Mouse (Mus musculus) T-helper 2 cell (primary cell): ENCODE results near the gene Cadps.

Source experiments
- in situ Hi-C: fragments of 300-600 bp; cut with MboI, MseI; formaldehyde crosslinking; loops from one replicate; pipeline ENCODE4 v1.15.1; 2025; ENCODE audit warnings: high pct_unique_total_duplicates

The Cadps gene

GRCm38 (mm10) chr14:12393271-12393861, 429.5 kb downstream of the Cadps start:
- in situ Hi-C loops: no loop called here

GRCm38 (mm10) chr14:12391167-12391566, 431.7 kb downstream of the Cadps start:
- in situ Hi-C loops: no loop called here

GRCm38 (mm10) chr14:12388806-12389436, 434.0 kb downstream of the Cadps start:
- in situ Hi-C loops: no loop called here

- in situ Hi-C loops: no loop called here
Measured at GRCm38 (mm10) chr14:12388192-12388795, 434.6 kb downstream of the Cadps start.

GRCm38 (mm10) chr14:12387176-12387575, 435.7 kb downstream of the Cadps start:
- in situ Hi-C loops: no loop called here

GRCm38 (mm10) chr14:12377883-12378282, 445.0 kb downstream of the Cadps start:
- in situ Hi-C loops: no loop called here

- in situ Hi-C loops: no loop called here
Measured at GRCm38 (mm10) chr14:12377289-12377688, 445.6 kb downstream of the Cadps start.

GRCm38 (mm10) chr14:12375451-12375850, 447.4 kb downstream of the Cadps start:
- in situ Hi-C loops: no loop called here

- in situ Hi-C loops: no loop called here
Measured at GRCm38 (mm10) chr14:12350271-12350916, 472.5 kb downstream of the Cadps start.

- in situ Hi-C loops: no loop called here
Measured at GRCm38 (mm10) chr14:12349334-12350090, 473.4 kb downstream of the Cadps start.

- in situ Hi-C loops: no loop called here
Measured at GRCm38 (mm10) chr14:12348089-12348488, 474.8 kb downstream of the Cadps start, which contains the start of gene Fezf2. Gene Fezf2 (minus strand): TSS chr14:12348189.

- in situ Hi-C loops: no loop called here
Measured at GRCm38 (mm10) chr14:12346865-12347600, 475.8 kb downstream of the Cadps start.

GRCm38 (mm10) chr14:12346011-12346864, 476.6 kb downstream of the Cadps start:
- in situ Hi-C loops: no loop called here

GRCm38 (mm10) chr14:12345241-12345921, 477.5 kb downstream of the Cadps start:
- in situ Hi-C loops: no loop called here

GRCm38 (mm10) chr14:12344746-12345240, 478.1 kb downstream of the Cadps start:
- in situ Hi-C loops: no loop called here

GRCm38 (mm10) chr14:12344061-12344745, 478.7 kb downstream of the Cadps start:
- in situ Hi-C loops: no loop called here

GRCm38 (mm10) chr14:12343451-12343941, 479.4 kb downstream of the Cadps start:
- in situ Hi-C loops: no loop called here

- in situ Hi-C loops: no loop called here
Measured at GRCm38 (mm10) chr14:12342458-12343131, 480.3 kb downstream of the Cadps start.
